Mouse (Mus musculus) intestine, embryonic 15.5 days (tissue): ENCODE measurements around the gene Cldn14. TPM values are rescaled to one million over a fixed set of nuclear protein-coding genes. Genes with fewer than 3 reads are reported as not detected.

ENCODE experiments used
- ATAC-seq: fragments of 200-750 bp; cut with Nextera tagmentation; 2 replicates; pipeline ENCODE4 v1.8.0; 2017; ENCODE audit warnings: moderate TSS enrichment, moderate library complexity
- H3K27ac ChIP-seq: fragments of 300-500 bp; sonication (generic); 2 replicates; pipeline ENCODE4 v1.5.1; 2015; ENCODE audit warnings: mild to moderate bottlenecking, inconsistent platforms
- H3K27me3 ChIP-seq: fragments of 300-500 bp; sonication (generic); replicated peaks from 2 replicates; pipeline ENCODE4 v1.6.1; 2015; ENCODE audit warnings: inconsistent platforms
- H3K36me3 ChIP-seq: fragments of 300-500 bp; sonication (generic); 2 replicates; pipeline ENCODE4 v1.6.1; 2015; ENCODE audit warnings: inconsistent platforms
- H3K4me1 ChIP-seq: fragments of 300-500 bp; sonication (generic); replicated peaks from 2 replicates; pipeline ENCODE4 v1.6.1; 2015; ENCODE audit warnings: inconsistent platforms
- H3K4me2 ChIP-seq: fragments of 300-500 bp; sonication (generic); replicated peaks from 2 replicates; pipeline ENCODE4 v1.6.1; 2015; ENCODE audit warnings: mild to moderate bottlenecking, inconsistent platforms
- H3K4me3 ChIP-seq: fragments of 300-500 bp; sonication (generic); replicated peaks from 2 replicates; pipeline ENCODE4 v1.5.1; 2015; ENCODE audit warnings: inconsistent platforms
- H3K9ac ChIP-seq: fragments of 300-500 bp; sonication (generic); 2 replicates; pipeline ENCODE4 v1.6.1; 2015; ENCODE audit warnings: inconsistent platforms
- H3K9me3 ChIP-seq: fragments of 300-500 bp; sonication (generic); 2 replicates; pipeline ENCODE4 v1.6.1; 2016; ENCODE audit warnings: inconsistent platforms
- WGBS: fragments of 180-500 bp; shearing (Covaris S2); methylation state at CpG from one replicate; pipeline ENCODE4 v1.1.7; 2015; 5-methylcytosine and 5-hydroxymethylcytosine counted together
- polyA plus RNA-seq: library from polyadenylated mRNA; unstranded; fragments of >200 nt; fragmentation: Nextera tagmentation; extraction: Ambion mirVana; gene quantifications from 2 replicates; pipeline ENCODE4 v1.2.1, GENCODE M21; 2015

Gene Cldn14
- 0.74 and 0.96 TPM in 2 replicates for polyA plus RNA-seq

GRCm38 (mm10) chr16:94008737-94009136, at the start of gene Cldn14:
Cldn14 (minus strand) TSS chr16:94008837.
- no peak within 1 kb of the TSS for H3K9ac ChIP-seq
- H3K36me3 ChIP-seq, result no peaks in the 10 kb centered on the region
- peaks cover 5% of the 10 kb centered on the region for H3K4me1 ChIP-seq
- 70% methylated on average over 15 of the region's 15 CpGs for WGBS
- no peaks in the 10 kb centered on the region for H3K9me3 ChIP-seq
- H3K4me2 ChIP-seq, result no peak within 1 kb of the TSS
- H3K27me3 ChIP-seq, result no peaks in the 10 kb centered on the region
- ATAC-seq, result no peak
- no peak within 1 kb of the TSS for H3K27ac ChIP-seq
- no peak within 1 kb of the TSS for H3K4me3 ChIP-seq

- no peak overlapping the region for H3K9ac ChIP-seq
- no peak overlapping the region for H3K27ac ChIP-seq
- no peaks in the 10 kb centered on the region for H3K27me3 ChIP-seq
- H3K4me1 ChIP-seq, result no peaks in the 10 kb centered on the region
- H3K9me3 ChIP-seq, result no peaks in the 10 kb centered on the region
- no peak overlapping the region for H3K4me2 ChIP-seq
- H3K4me3 ChIP-seq, result no peak overlapping the region
- 0 out of 2 replicates have a peak, but pooled peaks have one; percentile 34 for ATAC-seq
- WGBS, result 56% methylated on average over 8 of the region's 8 CpGs
- no peaks in the 10 kb centered on the region for H3K36me3 ChIP-seq
Measured at GRCm38 (mm10) chr16:94055576-94055975, 46.9 kb upstream of the Cldn14 start.

- ATAC-seq, result 0 out of 2 replicates have a peak, but pooled peaks have one; percentile 20
Measured at GRCm38 (mm10) chr16:94055176-94055575, 46.5 kb upstream of the Cldn14 start.

GRCm38 (mm10) chr16:94050368-94050767, 41.7 kb upstream of the Cldn14 start:
- H3K9ac ChIP-seq, result no peak overlapping the region
- no peaks in the 10 kb centered on the region for H3K4me1 ChIP-seq
- no peak overlapping the region for H3K27ac ChIP-seq
- ATAC-seq, result no peak
- H3K4me2 ChIP-seq, result no peak overlapping the region
- no peaks in the 10 kb centered on the region for H3K27me3 ChIP-seq
- no peaks in the 10 kb centered on the region for H3K9me3 ChIP-seq
- WGBS, result 83% methylated on average over 3 of the region's 3 CpGs
- no peaks in the 10 kb centered on the region for H3K36me3 ChIP-seq
- no peak overlapping the region for H3K4me3 ChIP-seq

More at GRCm38 (mm10) chr16:94055176-94055575, 46.5 kb upstream of the Cldn14 start:
- Histone ChIP-seq H3K4me1 (no peaks in the 10 kb centered on the region), H3K9ac (no peak overlapping the region), H3K4me3 (no peak overlapping the region), H3K27me3 (no peaks in the 10 kb centered on the region), H3K36me3 (no peaks in the 10 kb centered on the region), H3K27ac (no peak overlapping the region), H3K4me2 (no peak overlapping the region), H3K9me3 (no peaks in the 10 kb centered on the region)
- 82% methylated on average over 12 of the region's 12 CpGs for WGBS

DNA sequence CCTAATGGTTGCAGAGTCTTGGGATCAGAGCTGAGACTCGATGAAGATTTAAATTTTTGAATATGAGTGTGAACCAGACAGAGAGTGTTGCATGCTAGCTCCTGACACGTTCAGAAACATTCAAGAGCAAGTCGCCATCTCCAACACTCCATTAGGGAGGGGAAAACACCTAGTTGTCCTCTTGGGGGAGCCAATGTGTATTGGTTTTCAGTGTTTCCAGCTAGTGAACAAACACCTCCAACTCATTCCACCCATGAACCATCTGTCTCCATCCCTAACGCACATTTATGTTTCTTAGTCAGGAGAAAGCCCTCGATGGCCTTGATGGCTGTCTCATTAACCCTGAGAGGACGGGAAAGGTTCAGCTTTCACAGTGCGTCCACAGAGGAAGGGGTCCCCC, 36.4 kb upstream of the Cldn14 start:
- no peak overlapping the region for H3K4me2 ChIP-seq
- H3K27ac ChIP-seq, result no peak overlapping the region
- H3K4me3 ChIP-seq, result no peak overlapping the region
- 0 out of 2 replicates have a peak, but pooled peaks cover 5% of the 10 kb centered on the region for H3K4me1 ChIP-seq
- no peaks in the 10 kb centered on the region for H3K36me3 ChIP-seq
- no peak overlapping the region for H3K9ac ChIP-seq
- ATAC-seq, result no peak
- peaks cover 3% of the 10 kb centered on the region for H3K27me3 ChIP-seq
- no peaks in the 10 kb centered on the region for H3K9me3 ChIP-seq
- 40% methylated on average over 7 of the region's 7 CpGs for WGBS

- no peak overlapping the region for H3K27ac ChIP-seq
- ATAC-seq, result no peak
- H3K27me3 ChIP-seq, result peaks cover 3% of the 10 kb centered on the region
- WGBS, result 80% methylated on average over 1 of the region's 1 CpGs
- H3K36me3 ChIP-seq, result no peaks in the 10 kb centered on the region
- no peaks in the 10 kb centered on the region for H3K9me3 ChIP-seq
- no peak overlapping the region for H3K4me2 ChIP-seq
- no peak overlapping the region for H3K9ac ChIP-seq
- no peak overlapping the region for H3K4me3 ChIP-seq
- 0 out of 2 replicates have a peak, but pooled peaks cover 5% of the 10 kb centered on the region for H3K4me1 ChIP-seq
Measured at GRCm38 (mm10) chr16:94043797-94044196, 35.2 kb upstream of the Cldn14 start.

DNA sequence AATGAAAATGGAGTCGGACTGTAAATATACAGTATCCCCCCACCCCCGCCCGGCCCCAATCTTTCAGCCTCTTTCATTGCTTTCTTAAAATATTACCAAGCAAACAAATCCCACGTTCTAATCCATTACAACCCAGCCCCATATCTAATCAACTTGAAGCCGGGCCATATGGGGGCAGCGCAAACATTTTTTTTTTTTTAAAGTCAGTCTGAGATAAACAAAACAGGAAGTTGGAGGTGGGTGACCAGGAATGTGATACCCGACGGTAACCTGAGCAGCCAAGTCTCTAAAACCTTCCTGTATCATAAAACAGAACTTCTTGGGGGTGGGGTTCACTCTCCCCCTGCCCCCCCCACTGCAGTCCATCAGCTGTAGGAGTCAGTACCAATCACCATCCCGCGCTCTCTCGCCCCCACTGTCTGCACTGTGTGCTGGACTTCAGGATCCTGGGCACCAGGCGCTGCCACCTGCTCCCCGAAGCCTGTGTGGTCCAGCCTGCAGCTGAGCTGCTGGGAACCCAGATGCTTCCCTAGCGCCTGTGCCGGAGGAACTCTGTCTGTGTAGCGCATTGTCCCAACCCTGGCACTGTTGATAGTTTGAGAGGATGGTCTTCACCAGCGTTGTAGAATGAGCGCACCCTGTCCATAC, 32.6 kb upstream of the Cldn14 start:
- no peaks in the 10 kb centered on the region for H3K9me3 ChIP-seq
- no peak overlapping the region for H3K9ac ChIP-seq
- 41% methylated on average over 18 of the region's 18 CpGs for WGBS
- H3K36me3 ChIP-seq, result no peaks in the 10 kb centered on the region
- H3K27me3 ChIP-seq, result peaks cover 3% of the 10 kb centered on the region
- 0 out of 2 replicates have a peak, but pooled peaks cover 5% of the 10 kb centered on the region for H3K4me1 ChIP-seq
- no peak overlapping the region for H3K27ac ChIP-seq
- no peak overlapping the region for H3K4me2 ChIP-seq
- no peak; the same call in 1 of the 2 replicates for ATAC-seq
- no peak overlapping the region for H3K4me3 ChIP-seq

DNA sequence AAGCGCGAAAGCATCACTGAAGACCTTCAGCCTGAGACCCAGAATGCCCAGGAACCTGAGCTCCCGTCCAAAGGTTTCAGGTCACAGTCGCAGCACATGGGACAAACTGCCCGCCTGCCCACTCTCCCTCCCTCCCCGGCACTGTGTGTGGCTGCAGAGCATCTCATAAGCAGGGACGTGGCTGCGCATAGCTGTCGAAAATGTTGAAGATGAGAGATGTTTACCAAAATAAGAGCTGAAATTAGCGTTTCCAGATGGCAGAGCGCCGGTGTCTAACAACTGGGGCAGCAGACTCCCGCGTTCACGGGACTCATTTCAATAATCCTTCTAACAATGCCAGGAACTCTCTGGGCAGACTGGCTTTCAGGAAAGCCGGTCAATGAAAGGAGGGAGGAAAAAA, 31.8 kb upstream of the Cldn14 start:
- Histone ChIP-seq H3K4me3 (no peak overlapping the region), H3K36me3 (no peaks in the 10 kb centered on the region), H3K4me2 (no peak overlapping the region), H3K9me3 (no peaks in the 10 kb centered on the region), H3K9ac (no peak overlapping the region), H3K27ac (no peak overlapping the region), H3K4me1 (0 out of 2 replicates have a peak, but pooled peaks cover 5% of the 10 kb centered on the region), H3K27me3 (peaks cover 3% of the 10 kb centered on the region)
- ATAC-seq, result no peak
- WGBS, result 36% methylated on average over 16 of the region's 16 CpGs

- ATAC-seq, result no peak
- Histone ChIP-seq H3K36me3 (no peaks in the 10 kb centered on the region), H3K4me3 (no peak overlapping the region), H3K4me2 (no peak overlapping the region), H3K27ac (no peak overlapping the region), H3K4me1 (0 out of 2 replicates have a peak, but pooled peaks cover 5% of the 10 kb centered on the region), H3K9me3 (no peaks in the 10 kb centered on the region), H3K9ac (no peak overlapping the region), H3K27me3 (peaks cover 3% of the 10 kb centered on the region)
- WGBS, result 80% methylated on average over 9 of the region's 9 CpGs
Measured at GRCm38 (mm10) chr16:94038986-94039341, 30.3 kb upstream of the Cldn14 start.

DNA sequence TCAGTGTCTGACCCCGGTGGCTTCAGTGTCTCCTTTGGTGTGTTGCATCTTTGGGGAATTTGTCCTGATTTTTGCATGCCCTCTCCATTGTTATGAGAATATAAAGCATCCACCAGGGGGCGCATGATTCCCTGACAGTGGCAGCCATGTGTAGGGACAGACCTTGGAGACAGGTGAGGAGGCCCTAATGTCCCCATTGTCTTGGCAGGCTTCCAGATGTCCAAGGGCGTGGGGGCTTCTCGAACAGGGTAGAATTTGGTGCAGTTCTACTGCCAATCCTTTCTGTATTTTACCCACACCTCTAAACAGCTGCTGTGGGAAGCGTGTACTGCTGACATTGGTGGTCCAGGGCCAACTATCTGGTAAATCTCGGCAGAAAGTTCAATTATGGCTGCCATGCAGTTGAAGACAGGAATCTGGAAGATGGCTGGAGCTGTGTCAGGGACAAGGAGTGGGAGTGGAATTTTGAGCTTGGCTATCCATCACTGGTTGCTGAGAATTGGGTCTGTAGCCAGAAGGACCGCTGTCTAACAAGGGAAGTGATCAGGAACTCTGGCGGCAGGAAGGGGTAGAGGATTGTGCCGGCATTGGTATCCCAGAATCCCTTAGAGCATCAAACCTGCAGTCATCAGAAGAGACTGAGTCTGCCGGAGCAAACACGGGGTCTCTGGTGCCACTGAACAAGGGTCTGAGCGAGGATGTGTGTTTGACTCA, 29.8 kb upstream of the Cldn14 start:
- Histone ChIP-seq H3K4me3 (no peak overlapping the region), H3K27me3 (peaks cover 3% of the 10 kb centered on the region), H3K36me3 (no peaks in the 10 kb centered on the region), H3K4me2 (no peak overlapping the region), H3K4me1 (0 out of 2 replicates have a peak, but pooled peaks cover 5% of the 10 kb centered on the region), H3K9me3 (no peaks in the 10 kb centered on the region), H3K27ac (no peak overlapping the region), H3K9ac (no peak overlapping the region)
- WGBS, result 64% methylated on average over 12 of the region's 12 CpGs
- peak; percentile 73 for ATAC-seq

DNA sequence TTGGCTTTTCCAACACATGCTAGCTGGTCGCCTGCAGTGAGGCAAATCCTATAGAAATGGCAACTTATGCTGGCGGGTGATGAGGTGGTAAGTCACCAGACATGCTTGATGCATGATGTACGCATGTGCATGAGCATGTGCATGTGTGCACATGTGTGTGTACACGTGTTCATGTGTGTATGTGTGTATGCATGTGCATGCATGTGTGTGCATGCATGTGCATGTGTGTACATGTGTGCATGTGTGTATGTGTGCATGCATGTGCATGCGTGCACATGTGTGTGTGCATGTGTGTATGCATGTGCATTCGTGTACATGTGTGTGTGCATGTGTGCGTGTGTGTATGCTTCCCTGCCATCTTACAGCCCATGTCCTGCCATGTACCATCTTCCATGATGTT, 28.6 kb upstream of the Cldn14 start:
- no peaks in the 10 kb centered on the region for H3K36me3 ChIP-seq
- 0 out of 2 replicates have a peak, but pooled peaks cover 5% of the 10 kb centered on the region for H3K4me1 ChIP-seq
- no peak overlapping the region for H3K4me3 ChIP-seq
- H3K9me3 ChIP-seq, result no peaks in the 10 kb centered on the region
- H3K9ac ChIP-seq, result no peak overlapping the region
- peaks cover 3% of the 10 kb centered on the region for H3K27me3 ChIP-seq
- no peak for ATAC-seq
- H3K4me2 ChIP-seq, result no peak overlapping the region
- WGBS, result 89% methylated on average over 7 of the region's 7 CpGs
- H3K27ac ChIP-seq, result no peak overlapping the region

DNA sequence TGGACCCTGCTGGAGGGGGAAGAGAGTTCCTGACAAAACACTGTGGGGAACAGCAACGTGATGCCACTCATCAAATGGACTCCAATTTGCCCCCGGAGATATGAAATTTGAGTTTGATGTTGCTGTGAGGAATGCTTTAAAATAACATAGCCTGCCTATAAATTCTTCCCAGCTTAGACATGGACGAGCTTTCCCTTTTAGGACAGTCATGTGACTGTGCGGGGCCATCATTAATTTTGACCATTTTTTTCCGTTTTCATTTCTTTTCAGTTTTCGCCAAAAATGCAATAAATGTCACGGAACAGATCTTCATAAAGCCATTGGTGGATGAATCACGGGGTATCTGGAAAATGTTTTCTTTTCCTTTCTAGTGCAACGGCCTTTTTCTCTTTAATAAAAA, 25.5 kb upstream of the Cldn14 start:
- WGBS, result 55% methylated on average over 9 of the region's 9 CpGs
- ATAC-seq, result no peak
- H3K27ac ChIP-seq, result no peak overlapping the region

More for the DNA sequence above, 25.5 kb upstream of the Cldn14 start:
- H3K27me3 ChIP-seq, result no peaks in the 10 kb centered on the region
- H3K9ac ChIP-seq, result no peak overlapping the region
- H3K9me3 ChIP-seq, result no peaks in the 10 kb centered on the region
- H3K36me3 ChIP-seq, result no peaks in the 10 kb centered on the region
- H3K4me3 ChIP-seq, result no peak overlapping the region
- H3K4me1 ChIP-seq, result no peaks in the 10 kb centered on the region
- no peak overlapping the region for H3K4me2 ChIP-seq
